Comparison of ENCODE assay signal across 10 mouse cellular contexts in the genomic region with DNA sequence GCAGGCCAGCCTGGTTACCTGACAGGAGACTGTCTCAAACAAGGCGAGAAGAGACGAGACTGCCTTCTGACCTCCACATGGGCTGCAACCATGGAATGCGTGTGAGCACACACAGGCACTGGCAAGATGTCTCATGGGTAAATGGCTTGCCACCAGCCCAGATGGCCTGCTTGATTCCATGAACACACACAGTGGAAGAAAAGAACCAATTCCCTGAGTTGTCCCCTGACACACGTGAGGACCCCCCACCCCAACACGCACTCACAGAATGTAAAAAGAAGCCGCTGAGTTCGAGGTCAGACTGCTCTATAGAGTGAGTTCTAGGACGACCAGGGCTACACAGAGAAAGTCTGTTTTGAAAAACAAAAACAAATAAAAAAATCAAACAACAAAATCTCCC. TPM values are rescaled to one million over a fixed set of nuclear protein-coding genes. Genes with fewer than 3 reads are reported as not detected.
DNase-seq lines count a peak whose midpoint lies in the region; ATAC-seq lines count a peak whose summit lies in the region.
"Had no signal": no experiment of that assay in that cellular context is flagged by ENCODE, and none has a peak within 500 bp of the region (broad histone marks: within the 10 kb centered on the region; RNA-seq: fewer than 3 reads in every experiment).

A gene (minus strand): TSS at position 101 of the 400 bp plus-strand sequence.

- H3K4me3 ChIP-seq in forebrain, embryonic 12.5 days (replicated peaks): peak within 1 kb of the TSS; percentile 35

- H3K27ac ChIP-seq in forebrain, embryonic 12.5 days: no peak within 1 kb of the TSS

- H3K4me1 ChIP-seq in forebrain, embryonic 12.5 days: peaks cover 21% of the 10 kb centered on the region

- no peak for DNase-seq in layer of hippocampus, adult 8-10 months (ENCODE audit: low spot score in 2 of 2)
- no peak for DNase-seq in layer of hippocampus, adult 11-12 months (ENCODE audit: low spot score)
- no peak for DNase-seq in layer of hippocampus, postnatal 25 days (ENCODE audit: extremely low spot score in 1 of 2, low spot score in 1 of 2)
- DNase-seq in right cerebral cortex, postnatal 14 days: no peak
- no peak for DNase-seq in cerebellum, adult 18-20 months
- DNase-seq in urinary bladder, postnatal 14 days (ENCODE audit: low spot score): no peak
- DNase-seq: kidney, adult 11 months had no signal

- no peaks in the 10 kb centered on the region for H3K9me3 ChIP-seq in forebrain, embryonic 12.5 days

- WGBS in forebrain, embryonic 12.5 days: 90% methylated on average over 8 of the region's 8 CpGs

- H3K27me3 ChIP-seq in forebrain, embryonic 12.5 days: peaks cover 73% of the 10 kb centered on the region

- H3K9ac ChIP-seq in forebrain, embryonic 12.5 days: no peak within 1 kb of the TSS; the same call in 1 of the 2 replicates

- no peaks in the 10 kb centered on the region for H3K36me3 ChIP-seq in forebrain, embryonic 12.5 days (replicated peaks)

- peak within 1 kb of the TSS; percentile 51 for H3K4me2 ChIP-seq in forebrain, embryonic 12.5 days

- no peak for ATAC-seq in forebrain, embryonic 12.5 days (ENCODE audit: low FRiP score)
- 0 out of 2 replicates have a peak, but pooled peaks have one; percentile 9 for ATAC-seq in monocyte, adult 5-6 weeks (replicated peaks; ENCODE audit: insufficient number of reproducible peaks, low FRiP score, low TSS enrichment, poor library complexity, severe bottlenecking)
- ATAC-seq: Patski had no signal

RNA-seq across cellular contexts. Expression of the gene that starts here (rescaled TPM):
- 10 to 100 TPM; 14.0 to 17.1 (median 15.5) TPM for total RNA-seq in layer of hippocampus, adult 8-10 months (2022)
- polyA plus RNA-seq in forebrain, embryonic 12.5 days (2016; fragmentation: Nextera tagmentation; extraction: Ambion mirVana): 1.8 and 2.0 TPM in 2 replicates
- total RNA-seq in layer of hippocampus, postnatal 25 days (2021): 10 to 100 TPM; 18.8 to 19.8 TPM
- not detected in 3 replicates for total RNA-seq in monocyte, adult 5-6 weeks (2017)

Comparison
In these comparisons a context has a peak if more than half of its experiments do, and no peak if none do; other contexts are left out.
1. RNA of the gene that starts here (total RNA-seq): 18.8 to 19.8 TPM in layer of hippocampus, postnatal 25 days and 14.0 to 17.1 TPM in layer of hippocampus, adult 8-10 months; not detected in monocyte, adult 5-6 weeks; every median in the first group is over 10 times any median in the second.
2. Peak in ATAC-seq in monocyte, adult 5-6 weeks; RNA of the gene not detected or under 1 TPM.